In the genomic region with DNA sequence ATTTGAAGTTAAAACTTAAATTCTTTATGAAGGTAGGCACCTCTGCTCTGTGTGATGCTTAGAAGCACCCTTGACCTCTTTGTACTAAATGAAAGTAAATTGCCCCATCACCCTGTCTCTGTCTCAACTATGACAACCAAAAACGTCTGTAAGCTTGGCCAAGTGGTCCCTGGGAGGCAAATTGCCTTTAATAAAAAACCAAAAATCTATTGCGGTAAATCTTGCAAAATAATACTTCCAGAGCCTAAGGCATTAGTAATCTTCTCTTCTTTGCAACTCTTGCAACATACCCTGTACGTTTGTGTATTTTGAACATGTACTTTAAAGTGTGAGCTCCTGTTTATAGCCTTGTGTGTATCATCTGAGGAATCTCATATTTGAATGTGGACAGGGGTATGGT, we compare ENCODE assay signal across 29 mouse cellular contexts.
DNase-seq lines count a peak whose midpoint lies in the region; ATAC-seq and TF ChIP-seq lines count a peak whose summit lies in the region.
"Had no signal": no experiment of that assay in that cellular context is flagged by ENCODE, and none has a peak within 500 bp of the region (broad histone marks: within the 10 kb centered on the region; RNA-seq: fewer than 3 reads in every experiment).

No protein-coding gene starts in this region.

- TF ChIP-seq CTCF in lung, embryonic 14.5 days (IDR thresholded peaks at IDR 0.05; ENCODE audit: low read depth), result no peak

- H3K9ac ChIP-seq in lung, embryonic 14.5 days, result no peak overlapping the region
- H3K9ac ChIP-seq: embryonic facial prominence, embryonic 12.5 days; embryonic facial prominence, embryonic 15.5 days; forebrain, embryonic 13.5 days; heart, embryonic 13.5 days; hindbrain, embryonic 14.5 days had no signal

- H3K27me3 ChIP-seq in lung, embryonic 14.5 days (ENCODE audit: insufficient read depth, low read length), result no peaks in the 10 kb centered on the region
- H3K27me3 ChIP-seq: embryonic facial prominence, embryonic 12.5 days; embryonic facial prominence, embryonic 15.5 days; forebrain, embryonic 13.5 days; heart, embryonic 13.5 days had no signal

- no peaks in the 10 kb centered on the region for H3K36me3 ChIP-seq in lung, embryonic 14.5 days (ENCODE audit: insufficient read depth)
- H3K36me3 ChIP-seq: embryonic facial prominence, embryonic 12.5 days; embryonic facial prominence, embryonic 15.5 days; forebrain, embryonic 10.5 days; heart, embryonic 10.5 days; heart, embryonic 13.5 days had no signal

- 46% methylated on average over 3 of the region's 3 CpGs for WGBS in lung, embryonic 14.5 days

- no peak overlapping the region for H3K4me2 ChIP-seq in lung, embryonic 14.5 days
- H3K4me2 ChIP-seq: embryonic facial prominence, embryonic 12.5 days; embryonic facial prominence, embryonic 15.5 days; forebrain, embryonic 13.5 days; heart, embryonic 13.5 days; hindbrain, embryonic 14.5 days had no signal

- ATAC-seq in lung, embryonic 14.5 days (ENCODE audit: insufficient read depth), result peak; percentile 21; the same call in 1 of the 2 replicates
- peak; percentile 57; the same call in 1 of the 2 replicates for ATAC-seq in megakaryocyte progenitor cell, adult 5-6 weeks (replicated peaks; ENCODE audit: poor library complexity)
- ATAC-seq: CD4-positive, CD25-positive, alpha-beta regulatory T cell, adult 4 months; forebrain, embryonic 13.5 days; forebrain, embryonic 16.5 days; hindbrain, postnatal 0 days; inflammation-experienced regulatory T-cells, adult 6 months had no signal

- H3K27ac ChIP-seq in lung, embryonic 14.5 days (ENCODE audit: low read depth), result no peak overlapping the region
- H3K27ac ChIP-seq: embryonic facial prominence, embryonic 12.5 days; embryonic facial prominence, embryonic 15.5 days; forebrain, embryonic 10.5 days; forebrain, embryonic 13.5 days; heart, adult 2 months; heart, embryonic 10.5 days; heart, embryonic 13.5 days; hindbrain, embryonic 14.5 days; hindbrain, postnatal 0 days had no signal

- no peak overlapping the region for H3K4me3 ChIP-seq in lung, embryonic 14.5 days (ENCODE audit: low read depth, low read length)
- H3K4me3 ChIP-seq: embryonic facial prominence, embryonic 12.5 days; embryonic facial prominence, embryonic 15.5 days; forebrain, embryonic 10.5 days; forebrain, embryonic 13.5 days; heart, adult 2 months; heart, embryonic 10.5 days; heart, embryonic 13.5 days had no signal

- DNase-seq in lung, embryonic 14.5 days, result peak; percentile 11
- DNase-seq in lung, postnatal 10 days, result no peak
- DNase-seq in gonadal fat pad, adult 2 months (ENCODE audit: low read depth), result peak; percentile 23
- DNase-seq in spleen, postnatal 14 days (ENCODE audit: low spot score in 2 of 2), result no peak
- DNase-seq in kidney, adult 8-10 months, result no peak
- DNase-seq: adrenal gland, adult 2 months; adrenal gland, postnatal 14 days; B cell, adult 2 months; cerebellum, adult 11 months; cerebellum, adult 2 months; cerebellum, adult 9-11 months; cerebellum, postnatal 25 days; gastrocnemius, postnatal 10 days; gastrocnemius, postnatal 36 days; heart, adult 2 months; heart, postnatal 14 days; heart, postnatal 4 days had no signal

- no peaks in the 10 kb centered on the region for H3K9me3 ChIP-seq in lung, embryonic 14.5 days (ENCODE audit: low read depth, low read length)
- H3K9me3 ChIP-seq: embryonic facial prominence, embryonic 12.5 days; embryonic facial prominence, embryonic 15.5 days; forebrain, embryonic 10.5 days; forebrain, embryonic 13.5 days; heart, embryonic 10.5 days; heart, embryonic 13.5 days had no signal

- H3K4me1 ChIP-seq in lung, embryonic 14.5 days (ENCODE audit: insufficient read depth), result no peaks in the 10 kb centered on the region
- H3K4me1 ChIP-seq: embryonic facial prominence, embryonic 12.5 days; embryonic facial prominence, embryonic 15.5 days; forebrain, embryonic 10.5 days; forebrain, embryonic 13.5 days; heart, embryonic 10.5 days; heart, embryonic 13.5 days had no signal

Comparison
In these comparisons a context has a peak if more than half of its experiments do, and no peak if none do; other contexts are left out.
1. DNase-seq: peak in lung, embryonic 14.5 days (single experiment) and gonadal fat pad, adult 2 months (single experiment); none in lung, postnatal 10 days (single experiment), spleen, postnatal 14 days (0 of 2) and kidney, adult 8-10 months (0 of 2).